Comparison of ENCODE assay signal across 28 mouse cellular contexts in the genomic region with DNA sequence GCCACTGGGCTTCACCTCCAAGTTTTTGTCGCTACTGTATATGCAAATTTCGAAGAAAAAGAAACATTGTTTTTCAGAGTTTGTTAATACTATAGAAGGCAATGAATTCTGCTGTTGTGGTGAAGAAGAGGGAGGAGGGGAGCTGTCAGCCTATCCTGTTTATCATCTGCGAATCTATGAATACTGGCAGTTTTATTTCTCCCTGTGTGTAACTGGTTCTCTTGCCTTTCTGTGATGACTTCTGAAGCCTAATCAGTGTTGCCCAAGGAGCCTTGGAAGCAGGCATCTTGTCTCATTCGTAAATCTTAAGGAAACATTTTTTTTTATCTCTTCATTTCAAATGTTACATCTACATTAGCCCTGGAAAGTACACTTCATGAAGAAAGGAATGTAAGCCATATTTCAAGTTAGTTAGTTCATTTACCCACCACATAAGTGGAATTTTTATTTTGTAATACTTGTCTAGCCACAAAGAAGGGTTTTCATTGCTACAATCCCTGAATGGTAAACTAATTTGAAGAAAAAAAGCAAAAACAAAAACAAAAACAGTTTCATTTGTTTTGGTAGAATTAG.
"Had no signal": no experiment of that assay in that cellular context is flagged by ENCODE, and none has a peak within 500 bp of the region (broad histone marks: within the 10 kb centered on the region; RNA-seq: fewer than 3 reads in every experiment).

No protein-coding gene starts in this region.

- H3K27me3 ChIP-seq: embryonic facial prominence, embryonic 12.5 days; embryonic facial prominence, embryonic 13.5 days; embryonic facial prominence, embryonic 15.5 days; forebrain, embryonic 12.5 days; forebrain, embryonic 13.5 days; forebrain, embryonic 15.5 days had no signal

- H3K36me3 ChIP-seq: embryonic facial prominence, embryonic 10.5 days; embryonic facial prominence, embryonic 12.5 days; embryonic facial prominence, embryonic 13.5 days; embryonic facial prominence, embryonic 15.5 days; forebrain, embryonic 10.5 days; forebrain, embryonic 12.5 days; forebrain, embryonic 15.5 days had no signal

- H3K4me2 ChIP-seq: embryonic facial prominence, embryonic 12.5 days; embryonic facial prominence, embryonic 13.5 days; embryonic facial prominence, embryonic 15.5 days; forebrain, embryonic 12.5 days; forebrain, embryonic 13.5 days; forebrain, embryonic 15.5 days had no signal

- ATAC-seq: forebrain, embryonic 13.5 days; forebrain, embryonic 14.5 days; forebrain, embryonic 15.5 days; forebrain, embryonic 16.5 days; forebrain, postnatal 0 days had no signal

- H3K27ac ChIP-seq: embryonic facial prominence, embryonic 10.5 days; embryonic facial prominence, embryonic 12.5 days; embryonic facial prominence, embryonic 13.5 days; embryonic facial prominence, embryonic 15.5 days; forebrain, embryonic 10.5 days; forebrain, embryonic 12.5 days; forebrain, embryonic 13.5 days; forebrain, embryonic 15.5 days; gastrocnemius, adult 2 months; heart, adult 2 months had no signal

- H3K9me3 ChIP-seq: embryonic facial prominence, embryonic 10.5 days; embryonic facial prominence, embryonic 12.5 days; embryonic facial prominence, embryonic 13.5 days; embryonic facial prominence, embryonic 15.5 days; forebrain, embryonic 10.5 days; forebrain, embryonic 12.5 days; forebrain, embryonic 13.5 days; forebrain, embryonic 15.5 days had no signal

- H3K4me3 ChIP-seq: embryonic facial prominence, embryonic 10.5 days; embryonic facial prominence, embryonic 12.5 days; embryonic facial prominence, embryonic 13.5 days; embryonic facial prominence, embryonic 15.5 days; erythroblast, embryonic 14.5 days; forebrain, embryonic 10.5 days; forebrain, embryonic 12.5 days; forebrain, embryonic 13.5 days; forebrain, embryonic 15.5 days; gastrocnemius, adult 2 months; heart, adult 2 months had no signal

- DNase-seq: cerebellum, adult 8-10 months; cerebellum, adult 9-10 months; cerebellum, adult 9-11 months; cerebellum, postnatal 10 days; cerebellum, postnatal 14 days; cerebellum, postnatal 25 days; cerebellum, postnatal 36 days; embryo, embryonic 11 days; forebrain, postnatal 0 days; gastrocnemius, adult 2 months; gastrocnemius, postnatal 10 days; gastrocnemius, postnatal 14 days; gastrocnemius, postnatal 25 days; gastrocnemius, postnatal 36 days; heart, adult 11 months; heart, adult 18-20 months; heart, adult 2 months had no signal

- H3K4me1 ChIP-seq: embryonic facial prominence, embryonic 12.5 days; forebrain, embryonic 10.5 days; forebrain, embryonic 12.5 days; forebrain, embryonic 13.5 days had no signal

- H3K9ac ChIP-seq: embryonic facial prominence, embryonic 12.5 days; embryonic facial prominence, embryonic 13.5 days; embryonic facial prominence, embryonic 15.5 days; forebrain, embryonic 12.5 days; forebrain, embryonic 13.5 days; forebrain, embryonic 15.5 days; forebrain, postnatal 0 days had no signal
